Mouse (Mus musculus) myocyte (in vitro differentiated cells): ENCODE measurements around the gene Pnmal1.

ENCODE experiments used
- MYOG ChIP-seq, 3 experiments: IDR thresholded peaks; one replicate each; pipeline ENCODE4 v1.6.1; 2011; ENCODE audit warnings: control low read depth in 2 of 3, low read depth in 2 of 3, mild to moderate bottlenecking in 2 of 3; ENCODE audit not compliant: insufficient read length in 2 of 3, control insufficient read depth in 1 of 3, insufficient read depth in 1 of 3
- POLR2A ChIP-seq: IDR thresholded peaks from one replicate; pipeline ENCODE4 v1.6.1; 2011; ENCODE audit warnings: low read depth, mild to moderate bottlenecking, control low read depth, moderate library complexity; ENCODE audit not compliant: insufficient read length
- POLR2AphosphoS2 ChIP-seq: IDR thresholded peaks from one replicate; pipeline ENCODE4 v1.6.1; 2011; ENCODE audit warnings: low read depth, control low read depth; ENCODE audit not compliant: insufficient read length
- TCF12 ChIP-seq: IDR thresholded peaks from one replicate; pipeline ENCODE4 v1.6.1; 2011; ENCODE audit warnings: mild to moderate bottlenecking, control low read depth; ENCODE audit not compliant: poor library complexity, insufficient read depth, severe bottlenecking
- USF1 ChIP-seq: IDR thresholded peaks from one replicate; pipeline ENCODE4 v1.6.1; 2011; ENCODE audit warnings: low read depth, mild to moderate bottlenecking, control low read depth, moderate library complexity

- TF ChIP-seq POLR2A: no peak
- TF ChIP-seq TCF12: peak; percentile 89
- no peak for TF ChIP-seq USF1
- no peak for TF ChIP-seq POLR2AphosphoS2
- peak; percentile 60 to 94 (median 90) for TF ChIP-seq MYOG (IDR thresholded peaks at IDR 0.05; ENCODE audit: control insufficient read depth in 1 of 3, insufficient read depth in 1 of 3, insufficient read length in 2 of 3, low read depth in 2 of 3)
Observed at GRCm38 (mm10) chr7:16974018-16974417, 14.5 kb downstream of the Pnmal1 start.
